Mouse (Mus musculus) testis, adult 2 months (tissue): ENCODE results near the gene Ssbp4.

Experiments
- CTCF ChIP-seq: fragments of 200-500 bp; IDR thresholded peaks from 2 replicates; pipeline ENCODE4 v1.5.1; 2012; ENCODE audit warnings: low read depth, mild to moderate bottlenecking, inconsistent platforms, low read length, moderate library complexity; ENCODE audit not compliant: control insufficient read depth, insufficient read depth, insufficient replicate concordance
- POLR2A ChIP-seq: fragments of 200-500 bp; IDR thresholded peaks from 2 replicates; pipeline ENCODE4 v1.6.1; 2012; ENCODE audit warnings: low read depth, mild to moderate bottlenecking, inconsistent platforms, low read length, moderate library complexity; ENCODE audit not compliant: control insufficient read depth

GRCm38 (mm10) chr8:70634066-70634465 is 25.4 kb upstream of the Ssbp4 start:
- TF ChIP-seq CTCF (no peak), POLR2A (no peak)
